Mouse (Mus musculus) heart, embryonic 14.5 days (tissue): ENCODE measurements around the gene Med13l. TPM values are rescaled to one million over a fixed set of nuclear protein-coding genes. Genes with fewer than 3 reads are reported as not detected.

Experiments used
- ATAC-seq: fragments of 200-750 bp; cut with Nextera tagmentation; 2 replicates; pipeline ENCODE4 v1.8.0; 2017; ENCODE audit warnings: low read depth, moderate TSS enrichment; ENCODE audit not compliant: insufficient number of reproducible peaks, insufficient read depth, low FRiP score
- H3K27ac ChIP-seq, 2 experiments: fragments of 200-500 bp in 1 of 2; fragments of 300-500 bp in 1 of 2; sonication (generic) in 1 of 2; replicated peaks in 1 of 2; 2 replicates each; pipeline ENCODE4 v1.5.1; 2012 to 2014; ENCODE audit warnings: low read depth in 2 of 2, low read length in 2 of 2, control low read depth in 1 of 2, mild to moderate bottlenecking in 1 of 2, mixed read lengths in 1 of 2; ENCODE audit not compliant: control insufficient read depth in 1 of 2, insufficient read depth in 1 of 2
- H3K27me3 ChIP-seq: fragments of 300-500 bp; sonication (generic); 2 replicates; pipeline ENCODE4 v1.6.1; 2014; ENCODE audit warnings: mild to moderate bottlenecking, low read length, control low read depth; ENCODE audit not compliant: control insufficient read depth, insufficient read depth
- H3K36me3 ChIP-seq: fragments of 300-500 bp; sonication (generic); 2 replicates; pipeline ENCODE4 v1.6.1; 2014; ENCODE audit warnings: mild to moderate bottlenecking, control low read depth, low read length, mixed read lengths; ENCODE audit not compliant: control insufficient read depth, insufficient read depth
- H3K4me1 ChIP-seq, 2 experiments: fragments of 200-500 bp in 1 of 2; fragments of 300-500 bp in 1 of 2; sonication (generic) in 1 of 2; 2 replicates each; pipeline ENCODE4 v1.6.1; 2012 to 2014; ENCODE audit warnings: low read length in 2 of 2, control low read depth in 1 of 2, mixed read lengths in 1 of 2; ENCODE audit not compliant: control insufficient read depth in 2 of 2, insufficient read depth in 2 of 2
- H3K4me2 ChIP-seq: fragments of 300-500 bp; sonication (generic); 2 replicates; pipeline ENCODE4 v1.6.1; 2014; ENCODE audit warnings: mild to moderate bottlenecking, low read length
- H3K4me3 ChIP-seq, 2 experiments: fragments of 200-500 bp in 1 of 2; fragments of 300-500 bp in 1 of 2; sonication (generic) in 1 of 2; 2 replicates each; pipeline ENCODE4 v1.5.1; 2012 to 2014; ENCODE audit warnings: low read length in 2 of 2, mild to moderate bottlenecking in 2 of 2, control low read depth in 1 of 2, low read depth in 1 of 2, moderate library complexity in 1 of 2; ENCODE audit not compliant: control insufficient read depth in 1 of 2, insufficient read depth in 1 of 2
- H3K9ac ChIP-seq: fragments of 300-500 bp; sonication (generic); 2 replicates; pipeline ENCODE4 v1.6.1; 2014; ENCODE audit warnings: mild to moderate bottlenecking, low read length
- H3K9me3 ChIP-seq: fragments of 300-500 bp; sonication (generic); 2 replicates; pipeline ENCODE4 v1.6.1; 2016; ENCODE audit warnings: low read length, control low read depth; ENCODE audit not compliant: control insufficient read depth
- WGBS: fragments of 180-500 bp; shearing (Covaris S2); extraction: QIAGEN DNeasy Blood & Tissue Kit; methylation state at CpG from one replicate; pipeline ENCODE4 v1.1.7; 2014; 5-methylcytosine and 5-hydroxymethylcytosine counted together
- polyA plus RNA-seq: library from polyadenylated mRNA; unstranded; fragments of >200 nt; fragmentation: Nextera tagmentation; extraction: Ambion mirVana; gene quantifications from 2 replicates; pipeline ENCODE4 v1.2.1, GENCODE M21; 2014

Med13l gene
- polyA plus RNA-seq, 1 experiment from 2014 or later = 9.0 TPM

GRCm38 (mm10) chr5:118516066-118516465, 44.4 kb upstream of the Med13l start:
- peaks cover 18 to 21% of the 10 kb centered on the region in 2 experiments; a peak in 3 of 4 replicates for H3K4me1 ChIP-seq
- ATAC-seq = no peak
- H3K9ac ChIP-seq = no peak overlapping the region

GRCm38 (mm10) chr5:118516470-118516869, 44.0 kb upstream of the Med13l start:
- no peak for ATAC-seq
- Histone ChIP-seq H3K27ac (peak overlapping the region in 1 of 2 experiments; percentile 8; a peak in 1 of 4 replicates), H3K9ac (no peak overlapping the region), H3K9me3 (no peaks in the 10 kb centered on the region), H3K4me1 (peaks cover 18 to 21% of the 10 kb centered on the region in 2 experiments; a peak in 3 of 4 replicates), H3K4me2 (no peak overlapping the region), H3K27me3 (no peaks in the 10 kb centered on the region), H3K4me3 (no peak overlapping the region), H3K36me3 (no peaks in the 10 kb centered on the region)
- WGBS = 43% methylated on average over 6 of the region's 6 CpGs

More at GRCm38 (mm10) chr5:118516066-118516465, 44.4 kb upstream of the Med13l start:
- 82% methylated on average over 6 of the region's 6 CpGs for WGBS
- Histone ChIP-seq H3K9me3 (no peaks in the 10 kb centered on the region), H3K36me3 (no peaks in the 10 kb centered on the region), H3K4me2 (0 out of 2 replicates have a peak overlapping the region, but pooled peaks have one; percentile 68), H3K27me3 (no peaks in the 10 kb centered on the region), H3K4me3 (no peak overlapping the region), H3K27ac (peak overlapping the region; percentile 6 to 8; a peak in 2 of 4 replicates)

- H3K9ac ChIP-seq = no peak overlapping the region
- H3K4me3 ChIP-seq = no peak overlapping the region
- no peak for ATAC-seq
- H3K27ac ChIP-seq = no peak overlapping the region
- H3K36me3 ChIP-seq = no peaks in the 10 kb centered on the region
- WGBS = 70% methylated on average over 3 of the region's 3 CpGs
- peaks cover 4 to 5% of the 10 kb centered on the region in 2 experiments; a peak in 3 of 4 replicates for H3K4me1 ChIP-seq
- H3K9me3 ChIP-seq = no peaks in the 10 kb centered on the region
- no peak overlapping the region for H3K4me2 ChIP-seq
- no peaks in the 10 kb centered on the region for H3K27me3 ChIP-seq
Observed at GRCm38 (mm10) chr5:118520457-118520856, 40.0 kb upstream of the Med13l start.

- no peak overlapping the region for H3K9ac ChIP-seq
- H3K9me3 ChIP-seq = no peaks in the 10 kb centered on the region
- H3K4me2 ChIP-seq = no peak overlapping the region
- H3K4me1 ChIP-seq = peaks cover 0 to 2% of the 10 kb centered on the region in 2 experiments; a peak in 1 of 4 replicates
- H3K4me3 ChIP-seq = no peak overlapping the region
- H3K36me3 ChIP-seq = no peaks in the 10 kb centered on the region
- 79% methylated on average over 7 of the region's 7 CpGs for WGBS
- no peak for ATAC-seq
- H3K27ac ChIP-seq = no peak overlapping the region
- no peaks in the 10 kb centered on the region for H3K27me3 ChIP-seq
Observed at GRCm38 (mm10) chr5:118524400-118524799, 36.1 kb upstream of the Med13l start.

- 80% methylated on average over 6 of the region's 6 CpGs for WGBS
- H3K27ac ChIP-seq = no peak overlapping the region
- no peak overlapping the region for H3K9ac ChIP-seq
- H3K4me1 ChIP-seq = peaks cover 0 to 2% of the 10 kb centered on the region in 2 experiments; a peak in 1 of 4 replicates
- H3K4me3 ChIP-seq = no peak overlapping the region
- H3K27me3 ChIP-seq = no peaks in the 10 kb centered on the region
- no peaks in the 10 kb centered on the region for H3K36me3 ChIP-seq
- no peak for ATAC-seq
- no peaks in the 10 kb centered on the region for H3K9me3 ChIP-seq
- H3K4me2 ChIP-seq = no peak overlapping the region
Observed at GRCm38 (mm10) chr5:118525634-118526033, 34.8 kb upstream of the Med13l start.

GRCm38 (mm10) chr5:118526504-118526903, 34.0 kb upstream of the Med13l start:
- Histone ChIP-seq H3K36me3 (no peaks in the 10 kb centered on the region), H3K9ac (no peak overlapping the region), H3K4me3 (no peak overlapping the region), H3K9me3 (no peaks in the 10 kb centered on the region), H3K27ac (no peak overlapping the region), H3K4me1 (peaks cover 0 to 2% of the 10 kb centered on the region in 2 experiments; a peak in 1 of 4 replicates), H3K27me3 (no peaks in the 10 kb centered on the region), H3K4me2 (no peak overlapping the region)
- no peak for ATAC-seq
- 68% methylated on average over 13 of the region's 13 CpGs for WGBS

- Histone ChIP-seq H3K4me3 (no peak overlapping the region), H3K27me3 (peaks cover 7% of the 10 kb centered on the region; the same call in 1 of the 2 replicates), H3K4me1 (peaks cover 0 to 2% of the 10 kb centered on the region in 2 experiments; a peak in 1 of 4 replicates), H3K27ac (no peak overlapping the region), H3K9ac (no peak overlapping the region), H3K4me2 (no peak overlapping the region), H3K36me3 (no peaks in the 10 kb centered on the region), H3K9me3 (no peaks in the 10 kb centered on the region)
- no peak for ATAC-seq
- WGBS = 27% methylated on average over 7 of the region's 7 CpGs
Observed at GRCm38 (mm10) chr5:118529241-118529640, 31.2 kb upstream of the Med13l start.

- Histone ChIP-seq H3K4me3 (no peak overlapping the region), H3K4me2 (no peak overlapping the region), H3K9ac (no peak overlapping the region), H3K36me3 (no peaks in the 10 kb centered on the region), H3K27me3 (peaks cover 7% of the 10 kb centered on the region; the same call in 1 of the 2 replicates), H3K27ac (no peak overlapping the region), H3K9me3 (no peaks in the 10 kb centered on the region), H3K4me1 (peaks cover 0 to 2% of the 10 kb centered on the region in 2 experiments; a peak in 2 of 4 replicates)
- WGBS = 14% methylated on average over 13 of the region's 13 CpGs
- no peak for ATAC-seq
Observed at GRCm38 (mm10) chr5:118532125-118532524, 28.4 kb upstream of the Med13l start.
